Mouse (Mus musculus) monocyte, adult 59 days (primary cell): ENCODE data around the gene Tsc22d2. TPM values are rescaled to one million over a fixed set of nuclear protein-coding genes. Genes with fewer than 3 reads are reported as not detected.

Experiments
- total RNA-seq, 2 experiments: library from RNA; stranded (reverse); gene quantifications; one replicate each; pipeline ENCODE4 v1.2.4; 2023

The Tsc22d2 gene
- total RNA-seq, result 10 to 100 TPM; 49.7 to 50.5 TPM

GRCm38 (mm10) chr3:58414234-58414938 lies at the start of gene Tsc22d2:
Gene Tsc22d2, plus strand, starts transcription at chr3:58414715.

Other genes with a start within 250 kb of the Tsc22d2 start
- 10 to 100 TPM; 51.5 to 57.6 TPM for gene Eif2a, start 111.1 kb downstream of the Tsc22d2 start, total RNA-seq
- gene Serp1, start 111.2 kb downstream of the Tsc22d2 start, total RNA-seq, result 100 to 1,000 TPM in 1 of 2 experiments, 10 to 100 TPM in 1; 97.1 to 121 TPM
- 100 to 1,000 TPM in 1 of 2 experiments, 10 to 100 TPM in 1; 95.1 to 100 TPM for gene Selenot, start 161.9 kb downstream of the Tsc22d2 start, total RNA-seq
- gene Erich6, start 222.5 kb downstream of the Tsc22d2 start, total RNA-seq, result not detected